Mouse (Mus musculus): ENCODE results near the gene Gbf1. TPM values are rescaled to one million over a fixed set of nuclear protein-coding genes. Genes with fewer than 3 reads are reported as not detected.
"Not testable (repeated sequence)": the region's sequence is repeated elsewhere in the genome, so short reads cannot be mapped to it uniquely, and the experiment has no call there.

Gene Gbf1
- polyA plus RNA-seq, 1 experiment = 51.5 TPM

- no peak overlapping the region for H3K27ac ChIP-seq (ENCODE audit: insufficient read depth, low read length)
- no peak overlapping the region for H3K9ac ChIP-seq (ENCODE audit: low read depth, poor library complexity, severe bottlenecking)
- H3K4me1 ChIP-seq (ENCODE audit: control insufficient read depth, insufficient read depth, low read length) = no peaks in the 10 kb centered on the region
- H3K4me3 ChIP-seq (ENCODE audit: low read depth, low read length) = no peak overlapping the region
- no peaks in the 10 kb centered on the region for H3K36me3 ChIP-seq (ENCODE audit: control insufficient read depth, insufficient read depth, low read length, poor library complexity, severe bottlenecking)
- H3K27me3 ChIP-seq (ENCODE audit: control insufficient read depth, insufficient read depth, low read length, poor library complexity, severe bottlenecking) = peaks cover 12% of the 10 kb centered on the region
- H3K9me3 ChIP-seq (replicated peaks; ENCODE audit: control insufficient read depth, insufficient read depth, low read length, poor library complexity, severe bottlenecking) = no peaks in the 10 kb centered on the region
- TF ChIP-seq EP300 (IDR thresholded peaks at IDR 0.05; ENCODE audit: insufficient read depth, low read depth, low read length) = no peak
- no peak for TF ChIP-seq CTCF (IDR thresholded peaks at IDR 0.05; ENCODE audit: low read depth, low read length)
- TF ChIP-seq POLR2A (IDR thresholded peaks at IDR 0.05; ENCODE audit: insufficient read depth, low read length) = no peak
Observed at GRCm38 (mm10) chr19:46149091-46149490, 3.2 kb upstream of the Gbf1 start.

GRCm38 (mm10) chr19:46165950-46166349, 13.6 kb downstream of the Gbf1 start:
- Histone ChIP-seq H3K9ac (ENCODE audit: low read depth, poor library complexity, severe bottlenecking) (no peak overlapping the region), H3K27ac (ENCODE audit: insufficient read depth, low read length) (no peak overlapping the region), H3K4me1 (ENCODE audit: control insufficient read depth, insufficient read depth, low read length) (no peaks in the 10 kb centered on the region), H3K36me3 (ENCODE audit: control insufficient read depth, insufficient read depth, low read length, poor library complexity, severe bottlenecking) (0 out of 2 replicates have a peak, but pooled peaks cover 2% of the 10 kb centered on the region), H3K27me3 (ENCODE audit: control insufficient read depth, insufficient read depth, low read length, poor library complexity, severe bottlenecking) (no peaks in the 10 kb centered on the region), H3K9me3 (replicated peaks; ENCODE audit: control insufficient read depth, insufficient read depth, low read length, poor library complexity, severe bottlenecking) (no peaks in the 10 kb centered on the region), H3K4me3 (ENCODE audit: low read depth, low read length) (no peak overlapping the region)
- no peak for TF ChIP-seq POLR2A (IDR thresholded peaks at IDR 0.05; ENCODE audit: insufficient read depth, low read length)

GRCm38 (mm10) chr19:46167169-46167568, 14.9 kb downstream of the Gbf1 start:
- H3K9ac ChIP-seq (ENCODE audit: low read depth, poor library complexity, severe bottlenecking); H3K4me1 ChIP-seq (ENCODE audit: control insufficient read depth, insufficient read depth, low read length); H3K36me3 ChIP-seq (ENCODE audit: control insufficient read depth, insufficient read depth, low read length, poor library complexity, severe bottlenecking); H3K4me3 ChIP-seq (ENCODE audit: low read depth, low read length); H3K27ac ChIP-seq (ENCODE audit: insufficient read depth, low read length); H3K27me3 ChIP-seq (ENCODE audit: control insufficient read depth, insufficient read depth, low read length, poor library complexity, severe bottlenecking); H3K9me3 ChIP-seq (replicated peaks; ENCODE audit: control insufficient read depth, insufficient read depth, low read length, poor library complexity, severe bottlenecking): not testable (repeated sequence)

GRCm38 (mm10) chr19:46169396-46169795, 17.1 kb downstream of the Gbf1 start:
- no peak overlapping the region for H3K9ac ChIP-seq (ENCODE audit: low read depth, poor library complexity, severe bottlenecking)
- no peaks in the 10 kb centered on the region for H3K4me1 ChIP-seq (ENCODE audit: control insufficient read depth, insufficient read depth, low read length)
- peaks cover 3% of the 10 kb centered on the region; the same call in 1 of the 2 replicates for H3K36me3 ChIP-seq (ENCODE audit: control insufficient read depth, insufficient read depth, low read length, poor library complexity, severe bottlenecking)
- no peak overlapping the region for H3K4me3 ChIP-seq (ENCODE audit: low read depth, low read length)
- TF ChIP-seq EP300 (IDR thresholded peaks at IDR 0.05; ENCODE audit: insufficient read depth, low read depth, low read length) = no peak
- no peaks in the 10 kb centered on the region for H3K9me3 ChIP-seq (replicated peaks; ENCODE audit: control insufficient read depth, insufficient read depth, low read length, poor library complexity, severe bottlenecking)
- no peak overlapping the region for H3K27ac ChIP-seq (ENCODE audit: insufficient read depth, low read length)
- H3K27me3 ChIP-seq (ENCODE audit: control insufficient read depth, insufficient read depth, low read length, poor library complexity, severe bottlenecking) = no peaks in the 10 kb centered on the region

GRCm38 (mm10) chr19:46169913-46170312, 17.6 kb downstream of the Gbf1 start:
- Histone ChIP-seq H3K9ac (ENCODE audit: low read depth, poor library complexity, severe bottlenecking) (no peak overlapping the region), H3K36me3 (ENCODE audit: control insufficient read depth, insufficient read depth, low read length, poor library complexity, severe bottlenecking) (peaks cover 3% of the 10 kb centered on the region; the same call in 1 of the 2 replicates), H3K27ac (ENCODE audit: insufficient read depth, low read length) (no peak overlapping the region), H3K27me3 (ENCODE audit: control insufficient read depth, insufficient read depth, low read length, poor library complexity, severe bottlenecking) (no peaks in the 10 kb centered on the region), H3K4me1 (ENCODE audit: control insufficient read depth, insufficient read depth, low read length) (no peaks in the 10 kb centered on the region), H3K9me3 (replicated peaks; ENCODE audit: control insufficient read depth, insufficient read depth, low read length, poor library complexity, severe bottlenecking) (no peaks in the 10 kb centered on the region), H3K4me3 (ENCODE audit: low read depth, low read length) (no peak overlapping the region)
- no peak for TF ChIP-seq EP300 (IDR thresholded peaks at IDR 0.05; ENCODE audit: insufficient read depth, low read depth, low read length)
- TF ChIP-seq POLR2A (IDR thresholded peaks at IDR 0.05; ENCODE audit: insufficient read depth, low read length) = no peak
- no peak for TF ChIP-seq CTCF (IDR thresholded peaks at IDR 0.05; ENCODE audit: low read depth, low read length)

GRCm38 (mm10) chr19:46172541-46172940, 20.2 kb downstream of the Gbf1 start:
- H3K4me3 ChIP-seq (ENCODE audit: low read depth, low read length) = no peak overlapping the region
- H3K27ac ChIP-seq (ENCODE audit: insufficient read depth, low read length) = no peak overlapping the region
- no peaks in the 10 kb centered on the region for H3K9me3 ChIP-seq (replicated peaks; ENCODE audit: control insufficient read depth, insufficient read depth, low read length, poor library complexity, severe bottlenecking)
- no peaks in the 10 kb centered on the region for H3K27me3 ChIP-seq (ENCODE audit: control insufficient read depth, insufficient read depth, low read length, poor library complexity, severe bottlenecking)
- no peak overlapping the region for H3K9ac ChIP-seq (ENCODE audit: low read depth, poor library complexity, severe bottlenecking)
- H3K4me1 ChIP-seq (ENCODE audit: control insufficient read depth, insufficient read depth, low read length) = no peaks in the 10 kb centered on the region
- TF ChIP-seq EP300 (IDR thresholded peaks at IDR 0.05; ENCODE audit: insufficient read depth, low read depth, low read length) = no peak
- H3K36me3 ChIP-seq (ENCODE audit: control insufficient read depth, insufficient read depth, low read length, poor library complexity, severe bottlenecking) = peaks cover 3% of the 10 kb centered on the region; the same call in 1 of the 2 replicates

GRCm38 (mm10) chr19:46175173-46175572, 22.9 kb downstream of the Gbf1 start:
- H3K9me3 ChIP-seq (replicated peaks; ENCODE audit: control insufficient read depth, insufficient read depth, low read length, poor library complexity, severe bottlenecking) = no peaks in the 10 kb centered on the region
- H3K9ac ChIP-seq (ENCODE audit: low read depth, poor library complexity, severe bottlenecking) = no peak overlapping the region
- no peaks in the 10 kb centered on the region for H3K27me3 ChIP-seq (ENCODE audit: control insufficient read depth, insufficient read depth, low read length, poor library complexity, severe bottlenecking)
- no peak overlapping the region for H3K27ac ChIP-seq (ENCODE audit: insufficient read depth, low read length)
- H3K4me1 ChIP-seq (ENCODE audit: control insufficient read depth, insufficient read depth, low read length) = no peaks in the 10 kb centered on the region
- H3K4me3 ChIP-seq (ENCODE audit: low read depth, low read length) = no peak overlapping the region
- peaks cover 3% of the 10 kb centered on the region; the same call in 1 of the 2 replicates for H3K36me3 ChIP-seq (ENCODE audit: control insufficient read depth, insufficient read depth, low read length, poor library complexity, severe bottlenecking)
- TF ChIP-seq EP300 (IDR thresholded peaks at IDR 0.05; ENCODE audit: insufficient read depth, low read depth, low read length) = no peak

Data from ES-Bruce4 (cell line).